Mouse (Mus musculus): ENCODE results near the gene Tpst2.

The Tpst2 gene

DNA sequence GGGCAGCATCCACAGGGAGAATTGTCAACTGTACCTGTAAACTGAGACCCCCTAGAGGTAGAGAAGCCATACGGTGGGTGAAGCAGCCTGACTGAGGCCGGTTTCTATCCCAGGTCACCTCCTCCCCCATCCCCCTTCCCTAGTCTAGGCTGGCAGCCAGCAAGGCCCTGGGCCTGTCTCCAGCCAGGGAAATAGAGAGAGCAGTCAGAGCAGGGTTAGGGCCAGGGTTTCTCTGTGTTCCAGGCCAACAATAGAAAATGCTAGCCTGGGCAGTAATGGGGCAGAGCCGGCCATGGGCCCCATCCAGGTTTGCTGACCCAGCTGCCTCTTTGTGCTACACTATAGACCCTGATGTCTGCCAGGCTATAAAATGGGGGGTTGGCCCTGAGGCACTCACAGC is 21.1 kb upstream of the Tpst2 start, which contains the start of gene Crybb1:
Gene Crybb1 (plus strand): TSS at position 390 of the 400 bp plus-strand sequence.
- DNase-seq (ENCODE audit: low read depth, low spot score), result no peak

DNA sequence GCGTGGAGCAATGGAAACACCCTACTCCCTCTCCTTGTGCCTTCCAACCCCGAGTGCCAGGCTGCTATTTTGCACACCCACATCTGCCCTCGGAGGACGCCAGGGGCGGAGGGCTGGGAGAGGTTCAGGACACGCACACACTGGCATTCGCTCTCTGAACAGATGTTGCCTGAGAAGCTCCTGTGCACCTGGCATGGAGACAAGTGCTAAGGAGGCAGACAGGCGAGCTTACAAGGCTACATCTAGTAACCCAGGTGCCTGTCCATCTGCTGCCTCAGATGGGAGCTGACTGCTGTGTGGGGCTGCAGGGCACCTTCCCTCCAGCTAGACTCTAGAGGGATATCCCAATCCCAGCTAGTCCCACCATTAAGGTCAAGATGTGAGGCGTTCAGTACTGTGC is 20.0 kb upstream of the Tpst2 start:
- no peak for DNase-seq (ENCODE audit: low read depth, low spot score)

DNA sequence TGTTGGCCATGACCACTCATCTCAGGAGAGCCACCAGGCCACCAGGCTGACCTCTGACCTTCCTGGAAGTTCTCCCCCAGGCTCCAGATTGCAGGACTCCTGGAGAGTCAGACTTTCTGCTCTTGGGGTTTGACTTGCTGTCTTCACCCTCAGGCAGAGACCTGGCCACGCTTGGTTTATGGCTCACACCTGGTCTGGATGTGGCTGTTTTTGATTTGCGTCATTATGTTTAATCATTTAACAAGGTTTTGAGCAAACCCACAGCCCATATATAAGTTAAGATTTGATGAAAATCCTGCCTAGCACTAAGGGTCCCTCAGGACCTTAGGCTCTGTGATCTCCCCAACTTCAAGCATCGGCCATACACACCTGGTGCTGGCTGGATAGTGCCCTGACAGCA is 18.6 kb upstream of the Tpst2 start:
- no peak for DNase-seq (ENCODE audit: low read depth, low spot score)

DNA sequence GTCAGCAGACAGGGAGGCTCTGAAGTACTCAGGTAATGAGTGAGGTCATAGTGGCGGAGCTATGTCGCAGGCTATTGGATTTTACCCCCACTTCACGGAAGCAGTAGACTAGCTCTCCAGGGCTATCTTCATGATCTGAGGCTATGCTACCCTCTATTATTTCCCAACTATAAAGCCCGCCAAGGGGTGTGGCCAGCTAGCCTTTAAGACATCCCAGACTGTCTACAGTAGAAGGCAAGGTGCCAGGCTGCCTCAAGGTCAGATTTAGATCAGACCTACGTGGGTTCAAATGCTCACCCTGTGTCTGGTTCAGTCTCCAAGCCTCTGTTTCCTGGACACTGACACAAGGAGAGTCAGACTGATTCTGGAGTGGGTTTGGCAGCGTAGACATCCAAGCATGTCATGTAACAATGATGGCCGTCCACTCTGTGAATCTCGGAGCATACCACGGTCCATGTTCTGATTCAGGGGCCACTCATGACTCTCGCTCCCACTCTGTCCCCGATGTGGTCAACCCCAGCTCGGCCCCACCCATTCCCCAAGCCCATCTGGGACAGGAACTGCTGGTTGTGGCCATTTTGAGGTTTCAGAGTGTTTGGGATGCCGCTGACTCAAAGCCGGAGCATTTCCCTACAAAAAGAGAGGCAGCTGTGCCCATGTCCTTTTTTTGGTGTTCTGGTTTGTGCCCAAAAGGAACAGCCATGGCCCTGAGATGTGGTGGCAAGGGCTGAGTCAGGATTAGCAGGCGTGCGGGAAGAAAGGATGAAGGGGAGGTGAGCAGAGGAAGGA is 16.4 kb upstream of the Tpst2 start:
- no peak for DNase-seq (ENCODE audit: low read depth, low spot score)

DNA sequence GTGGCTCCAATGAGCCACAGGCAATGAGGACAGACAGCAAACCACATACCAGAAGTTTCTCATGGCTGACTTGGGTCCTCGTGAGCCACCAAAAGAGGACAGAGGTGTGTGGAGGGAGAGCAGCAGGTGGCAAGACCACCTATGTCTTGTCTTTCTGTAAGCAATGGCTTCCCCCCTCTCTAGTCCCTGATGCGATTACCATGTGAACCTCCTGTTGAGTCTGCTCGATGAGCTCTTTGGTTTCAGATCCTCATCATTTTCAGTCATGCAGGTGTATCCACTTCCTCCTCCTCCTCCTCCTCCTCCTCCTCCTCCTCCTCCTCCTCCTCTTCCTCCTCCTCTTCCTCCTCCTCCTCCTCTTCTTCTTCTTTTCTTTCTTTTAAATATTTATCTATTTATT is 15.7 kb upstream of the Tpst2 start:
- DNase-seq (ENCODE audit: low read depth, low spot score), result no peak

DNA sequence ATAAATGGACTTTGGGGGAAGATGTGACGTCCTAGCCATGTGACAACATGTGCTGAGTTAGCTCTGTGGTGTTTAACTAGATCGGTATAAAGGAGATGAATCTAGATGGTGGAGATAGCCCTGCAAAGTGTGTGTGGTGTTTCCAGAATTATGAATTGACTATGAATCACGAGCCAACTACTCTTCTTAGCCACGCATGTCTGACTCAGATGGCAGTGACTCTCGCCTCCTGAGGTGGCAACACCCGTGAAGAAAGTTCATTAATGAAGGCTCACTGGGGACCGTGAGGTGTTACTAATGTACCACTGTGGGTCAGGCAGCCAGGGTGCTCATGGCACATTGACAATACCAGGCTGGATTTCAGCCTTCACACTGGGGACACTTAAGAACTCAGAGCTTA is 12.4 kb upstream of the Tpst2 start:
- DNase-seq (ENCODE audit: low read depth, low spot score), result no peak

DNA sequence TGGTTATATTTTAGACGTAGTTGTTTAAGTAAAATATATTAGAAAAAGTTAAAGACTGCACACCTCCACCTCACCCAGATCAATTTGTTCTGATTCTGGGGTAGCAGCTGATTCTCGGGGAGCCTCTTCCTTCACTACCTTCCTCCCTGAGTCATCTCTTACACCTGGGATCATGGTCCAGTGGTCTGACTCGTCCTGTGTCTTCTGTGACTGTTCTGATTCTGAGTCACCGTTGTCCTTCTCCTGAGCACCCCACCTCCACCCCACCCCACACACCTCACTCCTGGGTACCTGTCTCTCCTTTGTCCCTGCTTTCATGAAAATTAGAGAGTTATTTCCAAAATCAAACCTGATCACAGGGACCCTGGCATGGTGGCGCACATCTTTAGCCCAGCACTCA is 11.4 kb upstream of the Tpst2 start:
- DNase-seq (ENCODE audit: low read depth, low spot score), result no peak

DNA sequence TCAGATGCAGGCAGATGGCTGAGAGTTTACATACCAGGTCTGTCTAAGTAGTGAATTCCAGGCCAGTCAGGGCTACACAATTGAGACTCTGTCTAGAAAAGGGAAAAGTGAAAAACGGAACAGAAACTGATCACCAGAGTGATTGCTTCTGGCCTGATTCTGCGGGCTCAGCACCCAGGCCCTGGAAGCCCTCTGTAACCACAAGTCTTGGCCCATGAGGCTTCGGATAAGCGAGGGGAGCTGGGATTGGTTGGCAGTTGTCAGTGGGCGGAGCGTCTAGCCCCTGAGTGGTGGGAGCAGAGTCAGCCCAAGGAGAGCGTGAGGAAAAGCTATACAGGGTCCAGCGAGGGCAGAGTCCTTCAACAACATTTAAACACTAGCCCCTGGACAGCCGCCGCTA is 11.0 kb upstream of the Tpst2 start:
- DNase-seq (ENCODE audit: low read depth, low spot score), result no peak

DNA sequence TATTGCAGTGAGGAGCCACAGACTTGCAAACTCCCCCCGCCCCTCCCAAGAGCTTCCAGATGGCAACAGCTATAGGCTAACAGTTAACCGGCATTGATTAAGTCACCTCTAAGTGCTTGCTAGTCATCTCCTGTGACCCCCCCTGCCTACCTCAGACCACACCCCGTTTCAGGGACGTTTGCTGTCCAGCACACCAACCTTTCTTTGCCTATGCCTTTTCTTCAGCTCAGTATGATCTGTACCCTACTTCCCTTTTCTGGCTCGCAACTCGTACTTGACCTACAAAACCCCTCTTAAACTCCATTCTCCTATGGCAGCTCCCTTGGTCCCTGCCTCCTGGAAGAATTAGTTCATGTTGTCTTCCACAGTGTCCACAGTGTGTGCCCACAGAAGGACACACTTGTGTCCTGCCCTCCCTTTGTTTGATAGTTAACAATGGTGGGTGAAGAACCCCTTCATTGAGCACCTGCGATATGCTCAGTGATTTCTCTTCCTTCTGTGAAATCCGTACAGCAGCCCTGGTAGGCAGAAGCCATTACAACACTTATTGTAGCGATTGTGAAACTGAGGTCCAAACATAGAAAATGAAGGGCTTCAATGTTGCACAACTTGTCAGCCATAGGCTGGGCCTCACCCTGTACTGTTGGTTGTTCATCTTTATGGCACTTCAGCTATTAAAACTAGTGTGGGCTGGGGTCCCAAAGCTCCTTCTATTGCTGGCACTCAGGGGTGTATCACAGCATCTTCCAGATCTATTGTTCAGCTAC is 10.3 kb upstream of the Tpst2 start:
- DNase-seq (ENCODE audit: low read depth, low spot score), result no peak

DNA sequence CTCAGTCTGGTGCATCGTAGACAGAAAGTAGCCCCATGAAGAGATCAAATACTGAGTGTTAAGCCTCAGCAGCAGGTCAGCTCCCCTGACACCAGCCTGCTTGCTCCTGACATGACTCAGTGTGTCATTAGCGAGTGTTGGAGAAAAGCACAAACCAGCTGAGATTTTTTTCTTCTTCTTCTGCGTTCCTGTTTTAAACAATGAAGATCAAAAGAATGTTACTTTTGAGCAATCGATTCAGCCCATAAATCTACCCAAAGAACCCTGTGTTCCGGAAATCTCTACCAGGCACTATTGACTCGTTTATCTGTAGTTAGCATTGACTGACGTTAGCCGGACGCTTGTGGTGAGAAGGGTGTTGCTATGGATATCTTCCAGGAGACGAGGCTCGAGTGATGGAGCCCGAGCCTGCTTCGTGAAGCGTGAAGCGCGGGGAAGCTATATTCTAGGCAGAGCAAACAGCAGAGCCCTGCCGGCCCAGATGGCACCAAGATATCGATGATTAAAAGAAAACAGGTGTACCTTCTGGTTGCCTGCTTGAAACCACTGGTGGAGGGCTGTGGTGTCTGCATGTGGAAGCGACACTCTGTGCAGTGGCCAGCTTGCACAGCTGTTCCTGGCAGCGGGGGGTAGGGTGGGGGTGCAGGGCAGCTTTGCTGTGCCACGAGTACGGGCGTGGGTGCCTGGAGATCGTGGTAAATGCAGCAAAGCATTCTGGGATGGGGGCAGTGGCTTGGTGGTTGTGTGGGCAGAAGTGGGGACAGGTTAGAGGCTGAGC is 5.5 kb upstream of the Tpst2 start:
- DNase-seq (ENCODE audit: low read depth, low spot score), result no peak

DNA sequence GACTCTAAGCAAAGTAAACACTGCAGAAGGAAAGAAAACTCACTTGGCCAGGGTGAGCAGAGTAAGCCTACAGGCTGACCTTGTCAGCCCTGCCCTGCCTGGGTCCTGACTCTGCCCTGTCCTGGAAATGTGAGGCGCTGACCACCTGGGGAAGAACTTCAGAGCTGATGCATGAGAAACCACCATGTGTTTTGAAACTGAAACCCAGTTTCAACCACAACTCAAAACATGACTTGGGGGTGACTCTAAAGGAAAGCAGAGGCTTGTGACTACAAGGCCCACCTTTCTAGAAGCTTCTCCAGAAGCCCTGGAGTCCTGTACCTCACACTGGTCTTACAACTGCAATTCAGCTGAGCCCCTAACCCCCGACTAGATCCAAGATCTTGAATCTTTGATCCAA is 3.6 kb upstream of the Tpst2 start:
- DNase-seq (ENCODE audit: low read depth, low spot score), result no peak

DNA sequence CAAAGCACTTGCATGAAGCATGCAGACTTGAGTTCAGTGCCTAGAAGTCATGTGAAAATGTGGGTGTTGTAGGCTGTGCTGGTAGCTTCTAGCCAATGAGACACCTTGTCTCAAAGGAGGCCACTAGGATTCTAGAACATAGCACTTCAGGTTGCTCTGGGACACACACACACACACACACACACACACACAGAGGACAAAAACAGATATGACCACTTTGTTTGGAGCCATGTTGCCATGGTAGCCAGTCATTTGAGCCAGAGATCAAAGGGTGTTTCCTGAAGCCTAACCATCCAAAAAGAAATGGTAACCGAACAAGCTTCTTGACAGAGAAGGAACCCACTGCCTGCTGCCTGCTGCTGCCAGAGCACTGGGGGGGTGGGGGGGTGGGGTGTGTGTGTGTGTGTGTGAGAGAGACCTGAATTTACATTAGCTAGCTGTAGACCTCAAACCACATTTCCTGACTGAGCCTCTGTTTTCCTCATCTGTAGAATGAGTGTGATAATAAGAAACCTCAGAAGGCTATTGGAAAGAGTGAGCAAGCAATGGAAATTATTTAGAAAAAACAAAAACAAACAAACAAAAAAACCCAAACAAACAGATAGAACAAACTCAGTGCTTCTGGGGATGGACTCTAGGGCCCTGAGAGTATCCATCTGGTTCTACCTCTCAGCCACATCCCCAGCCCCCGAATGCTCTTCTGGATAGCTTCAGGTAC is 2.6 kb upstream of the Tpst2 start:
- DNase-seq (ENCODE audit: low read depth, low spot score), result no peak

DNA sequence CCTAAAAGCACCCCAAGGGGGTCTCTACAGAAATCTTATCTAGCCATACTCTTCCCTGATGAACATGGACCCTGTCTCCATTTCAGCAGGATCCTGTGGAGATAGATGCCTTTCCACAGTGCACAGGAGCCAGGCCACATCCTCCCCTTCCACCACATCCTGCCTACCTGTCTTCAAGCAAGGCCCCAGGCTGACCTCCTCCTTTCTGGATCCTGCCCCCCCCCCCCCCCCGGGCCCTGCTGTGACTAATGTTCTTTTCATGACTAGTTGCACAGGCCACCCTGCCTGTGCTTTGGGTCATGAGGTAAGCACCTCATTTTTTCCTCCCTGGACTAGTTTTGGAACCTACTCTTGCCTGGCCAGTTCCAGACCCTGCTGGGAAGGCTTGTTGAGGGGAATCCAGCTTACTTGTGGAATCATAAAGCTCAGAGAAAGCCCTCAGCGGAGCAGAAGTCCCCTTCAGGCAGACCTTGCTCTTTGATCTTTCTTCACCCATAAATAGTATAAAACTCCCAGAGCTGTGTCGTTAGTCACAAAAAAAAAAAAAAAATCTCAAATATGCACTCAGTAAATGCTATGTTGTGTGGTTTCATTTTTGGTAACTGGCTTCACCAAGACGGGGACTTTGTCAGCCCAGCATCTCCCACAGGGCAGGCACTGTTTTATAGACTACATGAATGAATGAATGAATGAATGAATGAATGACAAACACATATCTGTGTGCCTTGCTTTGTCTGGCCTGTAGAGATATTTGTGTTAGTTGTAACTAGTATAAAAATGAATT is 1.3 kb upstream of the Tpst2 start:
- no peak for DNase-seq (ENCODE audit: low read depth, low spot score)

DNA sequence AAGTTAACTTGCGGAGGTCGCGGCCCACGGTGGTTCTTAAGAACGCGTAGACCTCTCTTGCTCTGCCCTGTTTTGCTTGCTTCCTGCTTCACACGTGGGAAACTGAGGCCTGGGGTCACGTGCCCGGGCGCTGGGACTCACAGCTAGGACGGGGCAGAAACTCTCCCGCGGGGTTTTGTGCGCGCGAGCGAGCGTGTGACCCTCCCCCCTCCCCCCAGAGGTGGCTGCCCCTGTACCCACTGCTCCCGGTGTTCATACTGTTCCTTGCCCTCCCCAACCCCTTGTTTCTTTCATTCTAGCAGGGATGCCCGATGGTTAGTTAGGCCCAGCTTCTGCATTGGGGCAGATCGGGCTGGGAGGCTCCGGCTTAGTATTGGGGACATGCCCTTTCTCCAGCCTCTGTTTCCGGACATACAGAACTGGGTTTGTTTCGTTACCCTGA is 437 bp downstream of the Tpst2 start:
- DNase-seq (ENCODE audit: low read depth, low spot score), result no peak

DNA sequence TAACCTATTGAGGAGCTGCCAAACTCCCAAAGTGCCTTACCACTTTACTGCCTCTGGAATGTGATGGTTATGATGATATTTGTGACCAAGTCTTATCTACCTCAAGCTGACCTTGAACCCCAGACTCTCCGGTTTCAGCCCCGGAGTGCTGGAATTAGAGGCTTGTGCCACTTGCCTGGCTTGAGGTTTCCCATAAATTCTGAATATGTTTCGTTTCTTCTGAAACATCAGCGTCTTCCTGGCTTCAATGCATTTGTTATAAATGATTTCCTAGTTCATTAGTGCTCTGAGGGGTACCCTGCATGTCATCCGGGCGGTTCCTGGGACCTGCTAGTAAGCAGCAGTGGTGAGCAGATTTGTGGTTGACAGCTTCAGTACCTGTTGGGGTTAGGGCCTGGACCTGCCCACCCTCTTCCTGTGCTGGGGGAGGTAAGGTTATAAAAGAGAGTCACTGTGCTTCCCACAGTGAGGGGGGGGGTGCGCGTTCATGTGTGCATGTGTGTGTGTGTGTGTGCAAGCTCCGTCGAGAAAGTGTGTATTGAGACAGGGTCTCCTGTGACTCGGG is 1.5 kb downstream of the Tpst2 start:
- no peak for DNase-seq (ENCODE audit: low read depth, low spot score)

DNA sequence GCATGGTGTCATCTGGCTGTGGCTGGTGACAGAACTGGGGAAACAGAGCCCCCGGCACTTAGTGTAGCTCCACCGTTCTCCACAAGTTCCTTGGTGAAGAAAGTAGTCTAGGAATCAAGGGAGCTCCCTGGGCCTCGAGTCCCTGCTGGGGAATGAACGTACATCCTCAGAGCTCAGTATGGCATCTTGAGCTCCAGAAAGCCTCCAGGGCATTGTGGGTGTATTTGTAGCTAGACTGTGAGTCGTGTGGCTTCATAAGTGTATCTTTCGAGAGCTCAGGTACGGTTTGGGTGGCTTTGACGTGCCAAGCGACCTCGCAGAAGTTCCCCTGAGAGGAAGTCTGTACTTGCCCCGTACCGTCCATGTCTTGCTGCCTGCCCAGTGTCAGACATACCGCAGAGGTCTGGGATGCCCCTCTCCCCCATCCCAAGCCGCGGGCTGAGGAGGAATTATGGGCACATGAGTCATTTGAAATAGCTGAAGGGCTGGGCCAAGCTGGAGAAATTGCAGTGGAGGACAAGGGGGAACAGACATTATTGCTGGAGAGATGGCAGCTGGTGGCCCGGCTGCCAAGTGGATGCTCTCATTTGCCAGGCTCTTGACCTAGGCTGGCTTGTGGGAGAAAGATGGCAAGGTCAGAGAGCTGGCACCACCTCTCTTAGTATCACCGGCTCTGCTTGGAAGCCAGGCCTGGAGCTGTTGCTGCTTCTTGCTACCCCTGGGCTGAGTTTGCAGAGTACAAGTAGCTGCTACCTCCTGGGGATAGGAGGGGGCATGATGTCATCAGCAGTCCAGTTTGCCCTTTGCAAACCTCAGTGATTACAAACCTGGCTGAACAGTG is 2.9 kb downstream of the Tpst2 start:
- no peak for DNase-seq (ENCODE audit: low read depth, low spot score)

DNA sequence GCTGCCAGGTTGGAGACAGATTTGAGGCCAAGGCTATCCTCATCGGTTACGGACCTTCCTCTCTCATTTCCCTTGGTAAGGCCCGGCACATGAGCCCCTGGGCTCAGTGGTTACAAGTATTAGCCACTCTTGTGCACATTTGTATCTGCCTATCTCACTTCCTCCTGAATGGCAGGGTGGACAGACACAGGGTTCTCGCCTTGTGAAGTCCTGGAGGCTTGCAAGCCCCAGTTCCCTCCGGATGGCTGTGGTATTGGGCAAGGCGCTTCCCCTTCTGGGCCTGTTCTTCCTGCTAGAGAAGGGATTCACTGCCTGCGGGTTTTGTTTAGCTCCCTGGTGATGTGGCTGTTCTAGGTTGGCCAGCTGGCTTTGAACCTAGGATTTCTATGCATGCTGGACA is 3.7 kb downstream of the Tpst2 start:
- no peak for DNase-seq (ENCODE audit: low read depth, low spot score)

DNA sequence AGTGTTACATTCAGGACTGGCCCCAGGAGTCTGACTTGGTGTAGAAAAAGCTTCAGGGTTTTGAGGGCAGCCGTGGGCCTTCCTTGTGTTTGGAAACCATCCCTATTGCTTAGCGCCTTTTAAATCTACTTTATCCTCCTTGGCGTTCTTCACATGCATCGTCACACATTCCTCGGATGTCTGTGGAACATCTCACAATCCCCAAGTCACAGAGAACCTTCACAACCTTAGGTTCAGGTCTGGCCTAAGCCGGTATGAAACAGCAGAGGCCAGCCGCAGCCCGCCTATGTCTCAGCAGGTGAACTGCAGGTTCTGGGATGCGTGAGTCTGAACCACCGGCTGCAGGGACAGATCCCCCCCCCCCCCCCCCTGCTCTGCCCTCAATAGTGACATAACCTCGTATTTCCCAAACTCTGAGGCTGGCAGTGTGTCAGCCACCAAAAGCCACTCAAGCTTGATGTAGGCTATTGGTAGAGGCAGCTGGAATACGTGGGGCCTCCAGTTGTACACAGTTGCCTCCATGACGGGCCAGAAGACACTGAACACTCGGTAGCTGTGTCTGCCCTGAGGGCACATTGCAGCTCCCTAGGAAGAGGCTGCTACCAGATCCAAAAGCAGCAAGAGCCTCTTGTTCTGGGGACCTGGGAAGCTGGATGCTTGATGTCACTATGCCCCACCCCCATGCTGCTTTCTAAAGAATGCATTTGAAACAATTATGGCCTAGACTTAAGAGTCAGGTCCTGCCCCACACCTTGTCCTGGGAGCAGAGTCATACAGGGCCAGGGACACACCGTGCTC is 4.6 kb downstream of the Tpst2 start:
- DNase-seq (ENCODE audit: low read depth, low spot score), result no peak

DNA sequence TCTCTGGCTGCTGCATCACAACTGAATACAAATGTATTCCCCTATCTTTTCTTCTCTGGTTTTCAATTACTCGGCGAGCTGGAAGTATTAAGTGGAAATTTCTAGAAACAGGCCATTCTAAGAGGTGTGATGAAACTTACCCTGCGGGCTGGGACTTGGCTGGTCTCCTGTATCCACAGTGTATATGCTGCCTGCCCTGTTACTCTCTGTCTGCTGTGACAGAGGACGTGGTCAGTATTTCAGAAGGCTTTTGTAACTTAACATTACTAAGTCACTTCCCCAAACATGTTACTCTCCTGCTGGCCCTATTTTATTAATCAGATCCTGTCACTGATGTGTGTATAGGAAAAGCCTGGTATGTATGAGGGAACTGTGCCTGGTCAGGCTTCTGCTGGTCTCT is 5.2 kb downstream of the Tpst2 start:
- no peak for DNase-seq (ENCODE audit: low read depth, low spot score)

Measured in WW6 (cell line).